Mouse (Mus musculus): Measurements from ENCODE around the gene Ndufs7. TPM values are rescaled to one million over a fixed set of nuclear protein-coding genes. Genes with fewer than 3 reads are reported as not detected.

The Ndufs7 gene
- total and polyA plus RNA-seq, 3 experiments, result 377 to 458 TPM; not detected in 1

DNA sequence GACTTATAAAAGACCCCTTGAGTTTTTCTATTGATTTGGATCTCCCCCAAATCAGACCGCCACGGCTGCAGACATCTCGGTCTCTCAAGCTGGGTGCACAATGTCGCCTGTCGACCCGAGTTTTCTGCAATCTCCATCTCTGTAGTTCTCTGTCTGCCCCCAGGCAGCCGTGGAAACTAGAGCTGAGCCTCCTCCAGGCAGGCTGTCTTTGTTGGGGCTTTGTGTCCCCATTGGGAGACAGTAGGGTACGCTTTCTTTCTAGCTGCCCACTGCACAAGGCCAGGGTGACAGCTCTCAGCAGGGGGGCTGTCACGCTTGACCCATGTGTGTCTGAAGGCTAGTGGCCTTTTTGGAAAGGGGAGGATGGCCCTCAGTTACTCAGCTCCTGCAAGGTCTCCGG lies 41.2 kb upstream of the Ndufs7 start:
- no peaks in the 10 kb centered on the region for H3K9me3 ChIP-seq (replicated peaks; ENCODE audit: insufficient read depth, low read length)
- peaks cover 16 to 26% of the 10 kb centered on the region in 2 experiments for H3K27me3 ChIP-seq (ENCODE audit: control insufficient read depth in 1 of 2, insufficient read depth in 2 of 2, low read length in 2 of 2)
- no peak for DNase-seq (ENCODE audit: low read depth, low spot score)
- no peaks in the 10 kb centered on the region for H3K4me1 ChIP-seq (ENCODE audit: control insufficient read depth in 1 of 2, insufficient read depth in 2 of 2, low read length in 2 of 2)
- TF ChIP-seq BHLHE40 (IDR thresholded peaks at IDR 0.05; ENCODE audit: borderline replicate concordance, low read depth, low read length) (no peak), MYB (IDR thresholded peaks at IDR 0.05; ENCODE audit: low read depth, low read length) (no peak), GABPA (IDR thresholded peaks at IDR 0.05; ENCODE audit: low read depth, low read length) (no peak), ELF1 (IDR thresholded peaks at IDR 0.05; ENCODE audit: low read depth, low read length) (no peak), NRF1 (IDR thresholded peaks at IDR 0.05; ENCODE audit: insufficient read depth, low read depth, low read length, poor library complexity, severe bottlenecking) (no peak), ZKSCAN1 (IDR thresholded peaks at IDR 0.05; ENCODE audit: low read depth, low read length) (no peak), MAFK (IDR thresholded peaks at IDR 0.05; ENCODE audit: borderline replicate concordance, low read depth, low read length) (no peak), CHD1 (IDR thresholded peaks at IDR 0.05; ENCODE audit: low read depth, low read length) (no peak)
- H3K9ac ChIP-seq (ENCODE audit: control insufficient read depth, low read depth, low read length, poor library complexity, severe bottlenecking), result no peak overlapping the region
- no peaks in the 10 kb centered on the region for H3K36me3 ChIP-seq (ENCODE audit: control insufficient read depth in 1 of 2, insufficient read depth in 2 of 2, low read length in 2 of 2)
- H3K79me2 ChIP-seq (ENCODE audit: control insufficient read depth, insufficient read depth, low read length, poor library complexity), result no peaks in the 10 kb centered on the region
- H3K4me3 ChIP-seq (ENCODE audit: control insufficient read depth in 1 of 2, insufficient read depth in 1 of 2, low read depth in 2 of 2, low read length in 2 of 2), result no peak overlapping the region
- no peak overlapping the region for H3K27ac ChIP-seq (ENCODE audit: control insufficient read depth, low read depth, low read length)

DNA sequence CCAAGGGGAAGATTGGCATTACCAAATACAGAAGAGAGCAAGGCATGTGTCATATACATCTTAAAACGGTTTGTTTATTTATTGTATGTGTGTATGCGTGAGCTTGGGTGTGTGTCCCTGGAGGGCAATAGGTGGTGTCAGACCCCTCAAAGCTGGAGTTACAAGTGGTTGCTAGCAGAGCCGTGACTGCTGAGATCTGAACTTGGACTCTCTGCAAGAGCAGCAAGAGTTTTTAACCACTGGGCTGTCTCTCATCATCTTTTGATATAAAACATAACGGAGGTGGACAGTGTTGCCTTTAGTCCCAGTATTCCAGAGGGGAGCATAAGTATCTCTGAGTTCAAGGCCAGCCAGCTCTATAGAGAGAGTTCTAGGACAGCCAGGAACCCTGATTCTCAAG lies 40.7 kb upstream of the Ndufs7 start:
- H3K4me3 ChIP-seq (ENCODE audit: control insufficient read depth in 1 of 2, insufficient read depth in 1 of 2, low read depth in 2 of 2, low read length in 2 of 2), result no peak overlapping the region
- H3K36me3 ChIP-seq (ENCODE audit: control insufficient read depth in 1 of 2, insufficient read depth in 2 of 2, low read length in 2 of 2), result no peaks in the 10 kb centered on the region
- no peak for DNase-seq (ENCODE audit: low read depth, low spot score)
- no peaks in the 10 kb centered on the region for H3K79me2 ChIP-seq (ENCODE audit: control insufficient read depth, insufficient read depth, low read length, poor library complexity)
- H3K27me3 ChIP-seq (ENCODE audit: control insufficient read depth in 1 of 2, insufficient read depth in 2 of 2, low read length in 2 of 2), result peaks cover 16 to 26% of the 10 kb centered on the region in 2 experiments
- no peak overlapping the region for H3K9ac ChIP-seq (ENCODE audit: control insufficient read depth, low read depth, low read length, poor library complexity, severe bottlenecking)
- no peaks in the 10 kb centered on the region for H3K9me3 ChIP-seq (replicated peaks; ENCODE audit: insufficient read depth, low read length)
- TF ChIP-seq CTCF (IDR thresholded peaks at IDR 0.05 in 2 of 3, conservative IDR thresholded peaks at IDR 0.05 in 1 of 3; ENCODE audit: control insufficient read depth in 1 of 3, insufficient read depth in 1 of 3, low read depth in 2 of 3, low read length in 3 of 3, poor library complexity in 1 of 3, severe bottlenecking in 1 of 3), result no peak
- TF ChIP-seq MXI1 (IDR thresholded peaks at IDR 0.05; ENCODE audit: low read depth, low read length), result no peak
- TF ChIP-seq TCF12 (IDR thresholded peaks at IDR 0.05; ENCODE audit: low read depth, low read length), result no peak
- no peak for TF ChIP-seq POLR2AphosphoS5 (IDR thresholded peaks at IDR 0.05; ENCODE audit: borderline replicate concordance, low read depth, low read length)
- no peak for TF ChIP-seq RCOR1 (IDR thresholded peaks at IDR 0.05; ENCODE audit: low read depth, low read length)
- no peak for TF ChIP-seq RAD21 (IDR thresholded peaks at IDR 0.05; ENCODE audit: low read depth, low read length)
- TF ChIP-seq EP300 (IDR thresholded peaks at IDR 0.05; ENCODE audit: low read depth in 1 of 2, low read length in 2 of 2), result no peak
- TF ChIP-seq GABPA (IDR thresholded peaks at IDR 0.05; ENCODE audit: low read depth, low read length), result no peak
- no peak for TF ChIP-seq CHD2 (IDR thresholded peaks at IDR 0.05; ENCODE audit: low read length)
- no peak for TF ChIP-seq POLR2A (IDR thresholded peaks at IDR 0.05; ENCODE audit: control insufficient read depth in 1 of 2, insufficient read depth in 1 of 2, low read depth in 1 of 2, low read length in 2 of 2, poor library complexity in 1 of 2)
- no peak for TF ChIP-seq SIN3A (IDR thresholded peaks at IDR 0.05; ENCODE audit: low read length)
- no peak for TF ChIP-seq NRF1 (IDR thresholded peaks at IDR 0.05; ENCODE audit: insufficient read depth, low read depth, low read length, poor library complexity, severe bottlenecking)
- TF ChIP-seq ZNF384 (IDR thresholded peaks at IDR 0.05; ENCODE audit: low read depth, low read length), result no peak
- no peak for TF ChIP-seq MAZ (IDR thresholded peaks at IDR 0.05; ENCODE audit: low read depth, low read length)
- no peak for TF ChIP-seq KAT2A (conservative IDR thresholded peaks at IDR 0.05; ENCODE audit: low read depth, low read length)
- no peak for TF ChIP-seq USF2 (IDR thresholded peaks at IDR 0.05; ENCODE audit: borderline replicate concordance in 1 of 2, insufficient read depth in 1 of 2, low read depth in 1 of 2, low read length in 2 of 2)
- H3K4me1 ChIP-seq (ENCODE audit: control insufficient read depth in 1 of 2, insufficient read depth in 2 of 2, low read length in 2 of 2), result no peaks in the 10 kb centered on the region
- H3K27ac ChIP-seq (ENCODE audit: control insufficient read depth, low read depth, low read length), result no peak overlapping the region

Data from MEL (cell line).